Mouse (Mus musculus): ENCODE data around the gene Man1a2.

GRCm38 (mm10) chr3:100731347-100731746 is 46.0 kb upstream of the Man1a2 start:
- TF ChIP-seq POLR2A (IDR thresholded peaks at IDR 0.05; ENCODE audit: low read depth, low read length) (no peak), CTCF (IDR thresholded peaks at IDR 0.05; ENCODE audit: extremely low read depth, insufficient read depth, insufficient read length, insufficient replicate concordance) (no peak)
